Mouse (Mus musculus) testis, adult 2 months (tissue): ENCODE measurements at regions not wholly inside any gene's neighbourhood (a gene's known extent, or its start where the extent isn't known, plus 50 kb on each side); places are given as distances from the start of the nearest gene placed in this dataset.

ENCODE experiments used
- H3K27ac ChIP-seq: fragments of 200-500 bp; 2 replicates; pipeline ENCODE4 v1.5.1; 2012; ENCODE audit warnings: low read depth, low read length; ENCODE audit not compliant: control insufficient read depth, insufficient read depth
- H3K27me3 ChIP-seq: fragments of 200-500 bp; 2 replicates; pipeline ENCODE4 v1.6.1; 2012; ENCODE audit warnings: mild to moderate bottlenecking, low read length, moderate library complexity; ENCODE audit not compliant: control insufficient read depth, insufficient read depth
- H3K36me3 ChIP-seq: fragments of 200-500 bp; 2 replicates; pipeline ENCODE4 v1.6.1; 2012; ENCODE audit warnings: mild to moderate bottlenecking, low read length; ENCODE audit not compliant: control insufficient read depth, insufficient read depth
- H3K4me1 ChIP-seq: fragments of 200-500 bp; 2 replicates; pipeline ENCODE4 v1.6.1; 2012; ENCODE audit warnings: low read length; ENCODE audit not compliant: control insufficient read depth, insufficient read depth
- H3K4me3 ChIP-seq: fragments of 200-500 bp; 2 replicates; pipeline ENCODE4 v1.5.1; 2012; ENCODE audit warnings: low read depth, mild to moderate bottlenecking, low read length, moderate library complexity, mixed read lengths; ENCODE audit not compliant: control insufficient read depth
- CTCF ChIP-seq: fragments of 200-500 bp; IDR thresholded peaks from 2 replicates; pipeline ENCODE4 v1.5.1; 2012; ENCODE audit warnings: low read depth, mild to moderate bottlenecking, inconsistent platforms, low read length, moderate library complexity; ENCODE audit not compliant: control insufficient read depth, insufficient read depth, insufficient replicate concordance
- POLR2A ChIP-seq: fragments of 200-500 bp; IDR thresholded peaks from 2 replicates; pipeline ENCODE4 v1.6.1; 2012; ENCODE audit warnings: low read depth, mild to moderate bottlenecking, inconsistent platforms, low read length, moderate library complexity; ENCODE audit not compliant: control insufficient read depth

- Histone ChIP-seq H3K4me3 (no peak overlapping the region), H3K4me1 (0 out of 2 replicates have a peak, but pooled peaks cover under 1% of the 10 kb centered on the region), H3K36me3 (no peaks in the 10 kb centered on the region), H3K27me3 (no peaks in the 10 kb centered on the region), H3K27ac (no peak overlapping the region)
- TF ChIP-seq POLR2A = no peak
- no peak for TF ChIP-seq CTCF
Measured at GRCm38 (mm10) chr9:8487821-8488220, 56.1 kb upstream of the Trpc6 start.
